Mouse (Mus musculus): ENCODE data around the gene Sox11. TPM values are rescaled to one million over a fixed set of nuclear protein-coding genes. Genes with fewer than 3 reads are reported as not detected.

The Sox11 gene
- 2.8 TPM for polyA plus RNA-seq (2014; fragmentation: Illumina TruSeq; extraction: RNeasy Lipid Tissue Mini Kit (QIAGEN cat#74804); ENCODE audit: insufficient read depth, low read depth, low replicate concordance)

DNA sequence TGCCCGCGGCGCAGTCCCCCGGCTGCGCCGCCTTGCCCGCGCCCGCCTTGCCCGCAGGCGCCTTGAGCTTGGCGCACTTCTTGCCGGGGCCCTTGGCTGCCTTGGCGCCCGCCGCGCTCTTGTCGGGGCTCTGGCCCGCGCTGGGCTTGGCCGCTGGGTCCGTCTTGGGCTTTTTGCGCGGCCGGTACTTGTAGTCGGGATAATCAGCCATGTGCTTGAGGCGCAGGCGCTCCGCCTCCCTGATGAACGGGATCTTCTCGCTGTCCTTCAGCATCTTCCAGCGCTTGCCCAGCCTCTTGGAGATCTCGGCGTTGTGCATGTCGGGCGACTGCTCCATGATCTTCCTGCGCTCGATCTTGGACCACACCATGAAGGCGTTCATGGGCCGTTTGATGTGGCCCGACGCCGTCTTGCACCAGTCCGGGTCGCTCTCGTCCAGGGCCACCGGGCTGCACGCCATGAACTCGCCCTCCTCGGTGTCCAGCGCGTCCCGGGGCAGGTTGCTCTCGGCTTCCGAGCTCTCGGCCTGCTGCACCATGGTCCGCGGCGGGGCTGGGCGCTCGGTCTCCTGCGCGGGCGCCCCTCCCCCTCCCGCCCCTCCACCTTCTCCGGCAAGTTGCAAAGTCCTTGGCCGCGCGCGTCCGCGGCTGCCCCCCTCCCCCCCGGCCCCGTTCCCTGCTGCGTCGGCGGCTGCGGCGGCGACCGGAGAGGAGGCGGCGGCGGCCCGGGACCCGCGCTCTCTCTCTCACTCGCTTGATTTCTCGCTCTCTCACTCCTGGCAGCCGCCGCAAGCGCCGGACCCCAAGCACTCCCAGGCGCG, at the start of gene Sox11:
TSS of gene Sox11 (minus strand) at position 704 of the 820 bp plus-strand sequence.

Data from lung, adult 10 weeks (tissue).